ENCODE assay signal across 8 mouse cellular contexts in the genomic region with DNA sequence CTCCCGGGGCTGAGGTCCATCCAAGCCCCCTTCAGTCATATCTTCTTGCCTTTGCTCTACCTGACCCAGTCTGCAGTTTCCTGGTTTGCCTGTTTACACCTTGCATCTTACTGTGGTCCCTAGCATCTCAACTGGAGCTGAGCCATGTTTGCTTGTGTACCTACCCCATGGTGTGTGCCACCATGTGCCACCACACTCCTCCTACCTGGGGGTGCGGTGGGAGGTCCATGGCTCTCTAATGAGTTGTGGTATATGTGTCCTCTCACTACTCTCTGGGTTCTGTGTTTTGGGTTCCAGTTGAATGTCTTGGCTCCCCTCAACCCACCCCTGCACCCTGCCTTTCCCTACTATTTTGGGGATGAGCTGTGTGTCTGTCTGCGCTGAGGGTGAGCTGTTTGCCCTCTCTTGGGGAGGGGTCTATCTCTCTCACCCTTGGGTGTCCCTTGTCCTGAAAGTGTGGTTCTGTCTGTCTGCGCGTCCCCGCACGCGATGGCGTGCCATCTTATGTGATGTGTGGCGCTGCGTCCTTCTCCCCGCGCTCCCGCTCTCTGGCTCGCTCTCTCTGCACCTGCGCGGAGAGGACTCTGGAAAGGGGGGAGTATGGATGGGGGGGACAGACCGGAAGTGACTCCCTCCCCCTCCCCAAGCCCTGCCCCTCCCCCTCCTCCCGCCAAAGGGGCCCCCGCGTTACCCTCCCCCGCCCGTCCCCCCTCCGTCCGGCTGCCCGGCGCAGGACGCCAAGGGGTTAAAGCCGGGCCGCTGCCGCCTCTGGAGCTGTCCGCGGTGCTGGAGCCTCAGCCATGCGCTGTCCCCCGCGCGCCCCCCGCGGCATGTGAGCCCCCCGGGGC. TPM values are rescaled to one million over a fixed set of nuclear protein-coding genes. Genes with fewer than 3 reads are reported as not detected.
A peak's percentile ranks its signal among the peaks of the same experiment; 100 is the strongest.
DNase-seq lines count a peak whose midpoint lies in the region; ATAC-seq lines count a peak whose summit lies in the region.

No protein-coding gene starts in this region.

- peak overlapping the region; percentile 51 for H3K4me3 ChIP-seq in heart, embryonic 12.5 days
- H3K4me3 ChIP-seq in midbrain, embryonic 10.5 days: peak overlapping the region; percentile 65

- H3K27me3 ChIP-seq in heart, embryonic 12.5 days (replicated peaks): peaks cover 86% of the 10 kb centered on the region
- H3K27me3 ChIP-seq in midbrain, embryonic 10.5 days (ENCODE audit: low read depth, poor library complexity, severe bottlenecking): peaks cover 73% of the 10 kb centered on the region

- H3K9ac ChIP-seq in heart, embryonic 12.5 days: no peak overlapping the region

- no peak for ATAC-seq in heart, embryonic 12.5 days (ENCODE audit: insufficient number of reproducible peaks, low FRiP score)
- ATAC-seq in granulocyte monocyte progenitor cell, adult 5-6 weeks (replicated peaks; ENCODE audit: poor library complexity, severe bottlenecking): peak; percentile 78

- no peak overlapping the region for H3K27ac ChIP-seq in heart, embryonic 12.5 days (ENCODE audit: poor library complexity, severe bottlenecking)
- peak overlapping the region; percentile 70 for H3K27ac ChIP-seq in midbrain, embryonic 10.5 days (replicated peaks)

- H3K9me3 ChIP-seq in heart, embryonic 12.5 days (replicated peaks): no peaks in the 10 kb centered on the region
- no peaks in the 10 kb centered on the region for H3K9me3 ChIP-seq in midbrain, embryonic 10.5 days (replicated peaks)

- H3K36me3 ChIP-seq in heart, embryonic 12.5 days: no peaks in the 10 kb centered on the region
- no peaks in the 10 kb centered on the region for H3K36me3 ChIP-seq in midbrain, embryonic 10.5 days

- no peak for DNase-seq in heart, adult 8-10 months (ENCODE audit: low spot score)
- peak; percentile 56 for DNase-seq in thymus, postnatal 4 days
- DNase-seq in thymus, adult 18-20 months: no peak
- peak; percentile 64 for DNase-seq in midbrain, embryonic 10.5 days (ENCODE audit: low spot score)
- no peak for DNase-seq in spleen, postnatal 14 days (ENCODE audit: low spot score in 2 of 2)
- no peak for DNase-seq in frontal cortex, postnatal 25 days (ENCODE audit: low spot score in 2 of 2)

- peak overlapping the region; percentile 78 for H3K4me2 ChIP-seq in heart, embryonic 12.5 days

- peaks cover 5% of the 10 kb centered on the region for H3K4me1 ChIP-seq in heart, embryonic 12.5 days (replicated peaks)
- peaks cover 25% of the 10 kb centered on the region for H3K4me1 ChIP-seq in midbrain, embryonic 10.5 days

- WGBS in heart, embryonic 12.5 days: 4% methylated on average over 30 of the region's 40 CpGs
- WGBS in midbrain, embryonic 10.5 days: 4% methylated on average over 30 of the region's 40 CpGs

RNA-seq across cellular contexts. Expression of gene Shank1, which starts 25.2 kb away (rescaled TPM):
- 0.80 and 0.86 TPM in 2 replicates for polyA plus RNA-seq in heart, embryonic 12.5 days (2016; fragmentation: Nextera tagmentation; extraction: Ambion mirVana)
- 1 to 10 TPM; 1.8 to 4.7 (median 3.3) TPM for total RNA-seq in heart, adult 8-10 months (2022)
- not detected in 2 replicates for total RNA-seq in granulocyte monocyte progenitor cell, adult 5-6 weeks (2014; fragmentation: Nextera tagmentation)
- not detected in 2 replicates for total RNA-seq in granulocyte monocyte progenitor cell, adult 5-6 weeks (2017)
- polyA plus RNA-seq in midbrain, embryonic 10.5 days (2016; fragmentation: Nextera tagmentation; extraction: Ambion mirVana): 1.5 and 2.6 TPM in 2 replicates

RNA-seq across cellular contexts. Expression of gene Clec11a, which starts 28.6 kb away (rescaled TPM):
- polyA plus RNA-seq in heart, embryonic 12.5 days (2016; fragmentation: Nextera tagmentation; extraction: Ambion mirVana): 0.68 and 0.79 TPM in 2 replicates
- 1 to 10 TPM in 1 of 4 experiments, under 1 TPM in 3; 0.41 to 1.2 (median 0.67) TPM for total RNA-seq in heart, adult 8-10 months (2022)
- 2.5 and 3.7 TPM in 2 replicates for total RNA-seq in granulocyte monocyte progenitor cell, adult 5-6 weeks (2014; fragmentation: Nextera tagmentation)
- 4.4 and 4.8 TPM in 2 replicates for total RNA-seq in granulocyte monocyte progenitor cell, adult 5-6 weeks (2017)
- polyA plus RNA-seq in midbrain, embryonic 10.5 days (2016; fragmentation: Nextera tagmentation; extraction: Ambion mirVana): 2.2 and 2.4 TPM in 2 replicates

RNA-seq across cellular contexts. Expression of gene Syt3, which starts 48.6 kb away (rescaled TPM):
- 0.55 and 0.63 TPM in 2 replicates for polyA plus RNA-seq in heart, embryonic 12.5 days (2016; fragmentation: Nextera tagmentation; extraction: Ambion mirVana)
- 1 to 10 TPM; 2.4 to 3.7 (median 3.1) TPM for total RNA-seq in heart, adult 8-10 months (2022)
- total RNA-seq in granulocyte monocyte progenitor cell, adult 5-6 weeks (2014; fragmentation: Nextera tagmentation): 1.1 TPM in 1 of 2 replicates, not detected in the other
- 0.15 TPM in 1 of 2 replicates, not detected in the other for total RNA-seq in granulocyte monocyte progenitor cell, adult 5-6 weeks (2017)
- polyA plus RNA-seq in midbrain, embryonic 10.5 days (2016; fragmentation: Nextera tagmentation; extraction: Ambion mirVana): 1.9 and 2.0 TPM in 2 replicates

RNA-seq across cellular contexts. Expression of gene 1700008O03Rik, which starts 50.4 kb away (rescaled TPM):
- 0.40 and 0.94 TPM in 2 replicates for polyA plus RNA-seq in heart, embryonic 12.5 days (2016; fragmentation: Nextera tagmentation; extraction: Ambion mirVana)
- total RNA-seq in heart, adult 8-10 months (2022): under 1 TPM in 1 of 4 experiments, not detected in 3; 0.46 TPM
- total RNA-seq in granulocyte monocyte progenitor cell, adult 5-6 weeks (2014; fragmentation: Nextera tagmentation): 4.1 TPM in 1 of 2 replicates, not detected in the other
- 1.8 and 2.4 TPM in 2 replicates for total RNA-seq in granulocyte monocyte progenitor cell, adult 5-6 weeks (2017)
- polyA plus RNA-seq in midbrain, embryonic 10.5 days (2016; fragmentation: Nextera tagmentation; extraction: Ambion mirVana): 1.7 TPM in 2 replicates

Comparison
In these comparisons a context has a peak if more than half of its experiments do, and no peak if none do; other contexts are left out.
1. DNase-seq: peak in thymus, postnatal 4 days (single experiment) and midbrain, embryonic 10.5 days (single experiment); none in heart, adult 8-10 months (single experiment), thymus, adult 18-20 months (0 of 2), spleen, postnatal 14 days (0 of 2) and frontal cortex, postnatal 25 days (0 of 2).